Mouse (Mus musculus): ENCODE measurements around the gene Stk11. TPM values are rescaled to one million over a fixed set of nuclear protein-coding genes. Genes with fewer than 3 reads are reported as not detected.

Gene Stk11
- total and polyA plus RNA-seq, 2 experiments from 2014 or later = 14.8 to 77.8 TPM

DNA sequence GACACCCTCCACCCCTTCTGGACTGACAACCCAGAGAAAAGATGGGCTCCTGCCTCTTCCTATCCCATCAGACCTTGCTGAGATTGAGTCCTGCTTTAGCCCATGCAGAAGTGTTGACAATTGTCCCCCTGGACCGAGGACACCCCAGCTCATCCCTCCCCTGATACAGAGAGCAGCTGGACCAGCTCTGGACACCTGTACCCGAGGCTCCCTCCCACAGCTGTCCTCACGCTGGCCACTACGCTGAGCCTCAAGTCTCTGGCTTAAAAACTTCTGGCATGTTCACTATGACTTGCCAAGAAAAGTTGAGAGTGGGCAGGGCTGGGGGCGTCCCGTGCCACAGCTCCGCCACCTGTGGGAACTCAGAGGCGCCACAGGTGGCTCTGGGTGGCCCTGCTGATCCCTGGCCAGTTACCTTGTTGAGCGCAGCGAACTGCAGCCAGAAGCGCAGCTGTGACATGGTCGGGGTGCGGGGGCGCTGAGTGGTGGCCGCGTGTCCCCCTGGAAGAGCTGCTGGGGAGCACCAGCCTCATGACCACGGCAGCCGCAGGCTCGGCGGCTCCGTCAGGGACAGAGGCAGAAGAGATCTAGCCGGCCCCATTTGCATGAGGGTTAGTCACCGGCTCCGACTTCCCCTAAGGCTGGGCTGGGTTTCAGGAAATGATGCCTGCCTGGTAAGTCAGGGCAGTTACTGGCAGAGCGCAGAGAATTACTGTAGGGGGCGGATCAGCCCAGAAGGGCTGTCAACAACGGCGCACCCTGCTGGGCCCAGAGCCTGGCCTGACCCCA lies 40.6 kb upstream of the Stk11 start:
- H3K36me3 ChIP-seq (ENCODE audit: insufficient read depth) = peaks cover 19% of the 10 kb centered on the region; the same call in 1 of the 2 replicates
- H3K4me3 ChIP-seq (ENCODE audit: low read depth, low read length) = no peak overlapping the region
- H3K9ac ChIP-seq = no peak overlapping the region
- 0 out of 2 replicates have a peak, but pooled peaks have one; percentile 29 for ATAC-seq
- H3K9me3 ChIP-seq (ENCODE audit: low read length) = no peaks in the 10 kb centered on the region
- no peak for DNase-seq
- H3K4me2 ChIP-seq (ENCODE audit: low read depth) = peak overlapping the region; percentile 15; the same call in 1 of the 2 replicates
- WGBS = 26% methylated on average over 28 of the region's 28 CpGs
- no peaks in the 10 kb centered on the region for H3K27me3 ChIP-seq (ENCODE audit: insufficient read depth, low read length)
- H3K27ac ChIP-seq (ENCODE audit: low read depth, low read length) = no peak overlapping the region
- no peak for TF ChIP-seq CTCF (IDR thresholded peaks at IDR 0.05; ENCODE audit: low read depth)
- no peaks in the 10 kb centered on the region for H3K4me1 ChIP-seq (ENCODE audit: insufficient read depth)

DNA sequence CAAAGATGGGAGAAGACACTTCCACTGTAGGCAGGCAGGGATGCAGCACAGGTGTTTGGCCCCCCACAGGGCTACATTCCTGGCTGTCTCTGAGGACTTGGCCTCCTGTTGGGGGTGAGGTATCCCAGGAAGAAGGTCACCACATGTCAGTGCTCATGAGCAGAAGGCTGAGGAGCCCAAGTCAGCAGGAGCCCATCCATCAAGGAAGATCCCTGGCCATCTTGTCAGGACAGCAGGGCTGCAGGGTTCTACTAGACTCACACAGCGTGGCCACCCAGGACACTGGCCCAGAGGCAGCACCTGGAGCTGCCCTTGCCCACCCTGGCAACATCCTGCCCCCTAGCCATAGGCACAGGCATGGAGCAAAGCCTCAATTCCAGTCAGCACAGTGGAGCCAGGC lies 39.7 kb upstream of the Stk11 start:
- Histone ChIP-seq H3K4me2 (ENCODE audit: low read depth) (no peak overlapping the region), H3K27me3 (ENCODE audit: insufficient read depth, low read length) (no peaks in the 10 kb centered on the region), H3K9ac (no peak overlapping the region), H3K9me3 (ENCODE audit: low read length) (no peaks in the 10 kb centered on the region), H3K27ac (ENCODE audit: low read depth, low read length) (no peak overlapping the region), H3K4me1 (ENCODE audit: insufficient read depth) (no peaks in the 10 kb centered on the region), H3K4me3 (ENCODE audit: low read depth, low read length) (no peak overlapping the region), H3K36me3 (ENCODE audit: insufficient read depth) (peaks cover 26% of the 10 kb centered on the region)
- DNase-seq (no peak), ATAC-seq (no peak)
- 43% methylated on average over 1 of the region's 1 CpGs for WGBS
- no peak for TF ChIP-seq CTCF (IDR thresholded peaks at IDR 0.05; ENCODE audit: low read depth)

DNA sequence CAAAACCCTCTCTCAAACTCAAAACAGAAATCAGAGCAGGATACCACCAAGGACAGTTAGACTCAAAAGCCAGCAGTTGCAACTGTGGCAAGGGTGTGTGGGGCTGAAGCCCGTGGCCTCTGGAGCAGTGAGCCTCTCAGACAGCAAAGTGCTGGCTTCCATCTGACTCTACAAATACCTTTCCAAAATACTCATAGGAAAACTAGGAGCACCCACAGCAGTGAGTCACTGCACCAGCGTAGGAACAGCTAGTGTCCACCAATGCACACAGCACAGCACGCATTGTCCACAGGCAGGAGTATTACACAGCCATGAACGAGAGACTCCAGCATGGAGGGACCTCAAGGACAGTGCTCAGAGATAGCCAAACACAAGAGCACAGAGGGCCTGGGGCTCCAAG lies 39.2 kb upstream of the Stk11 start:
- no peak overlapping the region for H3K27ac ChIP-seq (ENCODE audit: low read depth, low read length)
- no peak for ATAC-seq
- TF ChIP-seq CTCF (IDR thresholded peaks at IDR 0.05; ENCODE audit: low read depth) = no peak
- H3K9me3 ChIP-seq (ENCODE audit: low read length) = no peaks in the 10 kb centered on the region
- DNase-seq = no peak
- no peaks in the 10 kb centered on the region for H3K27me3 ChIP-seq (ENCODE audit: insufficient read depth, low read length)
- H3K4me2 ChIP-seq (ENCODE audit: low read depth) = no peak overlapping the region
- H3K4me1 ChIP-seq (ENCODE audit: insufficient read depth) = no peaks in the 10 kb centered on the region
- H3K4me3 ChIP-seq (ENCODE audit: low read depth, low read length) = no peak overlapping the region
- 91% methylated on average over 4 of the region's 4 CpGs for WGBS
- no peak overlapping the region for H3K9ac ChIP-seq
- peaks cover 31% of the 10 kb centered on the region for H3K36me3 ChIP-seq (ENCODE audit: insufficient read depth)

DNA sequence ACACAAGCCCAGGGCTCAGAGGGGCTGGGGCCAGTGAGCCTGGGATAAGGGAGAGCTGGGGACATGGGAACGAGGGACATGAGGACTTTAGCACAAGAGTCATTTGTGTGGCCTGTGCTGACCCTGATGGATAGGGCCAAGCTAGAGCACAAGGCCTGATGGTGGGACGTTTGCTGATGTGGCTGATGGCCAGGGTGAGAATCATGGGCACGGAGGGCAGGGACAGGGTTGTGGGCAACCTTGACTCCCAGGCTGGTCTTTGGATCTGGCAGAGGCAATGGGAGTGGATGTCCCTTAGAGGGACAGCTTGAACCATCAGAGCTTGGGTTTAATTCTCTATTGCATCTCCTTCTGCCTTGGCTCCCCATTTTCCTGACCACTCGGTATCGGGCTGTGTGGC lies 38.3 kb upstream of the Stk11 start:
- no peak overlapping the region for H3K4me3 ChIP-seq (ENCODE audit: low read depth, low read length)
- H3K27me3 ChIP-seq (ENCODE audit: insufficient read depth, low read length) = no peaks in the 10 kb centered on the region
- 95% methylated on average over 5 of the region's 5 CpGs for WGBS
- no peak overlapping the region for H3K4me2 ChIP-seq (ENCODE audit: low read depth)
- H3K36me3 ChIP-seq (ENCODE audit: insufficient read depth) = peaks cover 40% of the 10 kb centered on the region
- no peaks in the 10 kb centered on the region for H3K4me1 ChIP-seq (ENCODE audit: insufficient read depth)
- TF ChIP-seq CTCF (IDR thresholded peaks at IDR 0.05; ENCODE audit: low read depth) = no peak
- no peak for ATAC-seq
- no peaks in the 10 kb centered on the region for H3K9me3 ChIP-seq (ENCODE audit: low read length)
- DNase-seq = no peak
- no peak overlapping the region for H3K27ac ChIP-seq (ENCODE audit: low read depth, low read length)
- H3K9ac ChIP-seq = no peak overlapping the region

DNA sequence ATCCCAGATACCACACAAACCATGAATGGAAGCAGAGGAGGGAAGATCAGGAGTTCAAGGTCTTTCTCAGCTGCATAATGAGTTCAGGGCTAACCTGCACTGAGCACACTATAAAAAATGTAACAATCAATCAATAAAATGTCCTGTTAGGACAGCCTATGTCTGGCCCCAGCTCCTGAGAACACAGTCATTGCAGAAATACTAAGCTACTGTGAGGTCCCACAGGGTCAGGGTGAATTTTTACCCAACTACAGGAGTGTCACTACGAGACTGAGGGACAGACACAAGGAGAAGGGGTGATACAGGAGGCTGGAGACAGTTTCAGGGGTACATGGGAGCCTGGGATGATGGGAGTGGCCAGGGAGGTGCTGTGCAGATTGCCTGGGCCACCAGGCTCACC lies 37.2 kb upstream of the Stk11 start:
- DNase-seq = no peak
- no peak for TF ChIP-seq CTCF (IDR thresholded peaks at IDR 0.05; ENCODE audit: low read depth)
- H3K9me3 ChIP-seq (ENCODE audit: low read length) = no peaks in the 10 kb centered on the region
- H3K9ac ChIP-seq = no peak overlapping the region
- WGBS = 71% methylated on average over 1 of the region's 1 CpGs
- no peak overlapping the region for H3K27ac ChIP-seq (ENCODE audit: low read depth, low read length)
- H3K4me2 ChIP-seq (ENCODE audit: low read depth) = no peak overlapping the region
- H3K4me3 ChIP-seq (ENCODE audit: low read depth, low read length) = no peak overlapping the region
- no peaks in the 10 kb centered on the region for H3K27me3 ChIP-seq (ENCODE audit: insufficient read depth, low read length)
- no peaks in the 10 kb centered on the region for H3K4me1 ChIP-seq (ENCODE audit: insufficient read depth)
- H3K36me3 ChIP-seq (ENCODE audit: insufficient read depth) = peaks cover 49% of the 10 kb centered on the region
- ATAC-seq = no peak

DNA sequence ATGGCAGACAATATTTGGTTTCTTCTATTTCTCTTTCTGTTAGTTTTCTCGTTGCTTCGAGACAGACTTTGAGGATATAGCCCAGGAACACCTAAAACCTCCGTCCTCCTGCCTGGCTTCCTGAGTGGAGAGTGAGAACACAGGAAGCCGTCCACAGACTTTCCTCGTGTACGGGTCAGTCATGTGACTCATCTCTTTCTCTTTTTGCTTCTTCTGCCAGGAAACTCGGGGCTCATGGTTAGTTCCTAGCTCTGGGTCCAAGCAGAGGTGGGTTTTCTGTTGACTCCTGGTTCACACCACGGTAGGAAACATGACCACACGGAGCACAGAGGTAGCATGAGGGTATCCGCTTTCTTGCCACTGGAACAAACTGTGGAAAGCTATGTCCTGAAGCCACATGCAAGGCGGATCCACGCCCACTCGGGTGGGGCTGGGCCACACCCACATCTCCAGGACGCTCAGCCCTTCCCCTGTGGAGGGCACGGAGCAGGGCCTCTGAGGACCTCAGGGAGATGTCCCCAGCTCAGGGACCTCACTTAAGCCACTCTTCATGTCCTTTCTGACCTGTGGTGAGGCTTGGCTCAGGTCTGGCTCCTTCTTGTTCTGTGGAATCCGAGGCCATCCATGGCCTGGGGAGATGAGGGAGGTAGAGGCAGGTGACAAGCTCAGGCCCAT lies 35.1 kb upstream of the Stk11 start:
- H3K4me3 ChIP-seq (ENCODE audit: low read depth, low read length) = no peak overlapping the region
- no peak overlapping the region for H3K4me2 ChIP-seq (ENCODE audit: low read depth)
- DNase-seq (no peak), ATAC-seq (no peak)
- H3K27ac ChIP-seq (ENCODE audit: low read depth, low read length) = no peak overlapping the region
- no peak overlapping the region for H3K9ac ChIP-seq
- H3K36me3 ChIP-seq (ENCODE audit: insufficient read depth) = peaks cover 58% of the 10 kb centered on the region
- no peaks in the 10 kb centered on the region for H3K27me3 ChIP-seq (ENCODE audit: insufficient read depth, low read length)
- no peaks in the 10 kb centered on the region for H3K4me1 ChIP-seq (ENCODE audit: insufficient read depth)
- TF ChIP-seq CTCF (IDR thresholded peaks at IDR 0.05; ENCODE audit: low read depth) = no peak
- no peaks in the 10 kb centered on the region for H3K9me3 ChIP-seq (ENCODE audit: low read length)
- 88% methylated on average over 16 of the region's 16 CpGs for WGBS

DNA sequence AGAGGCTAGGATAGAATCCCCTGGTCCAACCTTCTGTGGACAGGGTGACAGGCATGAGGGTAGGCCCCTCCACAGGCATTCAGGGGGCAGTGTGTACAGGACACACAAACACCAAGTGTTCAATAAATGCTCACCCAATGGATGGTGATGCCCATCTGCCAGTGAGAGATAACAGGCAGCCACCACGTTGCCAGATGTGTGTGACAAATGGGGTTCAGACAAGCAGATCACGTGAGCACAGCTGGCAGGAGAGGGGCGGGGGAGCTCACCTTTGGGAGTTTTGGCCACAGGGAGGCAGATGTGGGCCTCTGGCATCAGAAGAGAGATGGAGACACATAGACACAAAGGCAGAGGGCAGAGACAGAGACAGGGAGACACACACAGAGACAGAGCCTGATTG lies 34.5 kb upstream of the Stk11 start:
- no peak overlapping the region for H3K9ac ChIP-seq
- H3K4me1 ChIP-seq (ENCODE audit: insufficient read depth) = no peaks in the 10 kb centered on the region
- DNase-seq (no peak), ATAC-seq (no peak)
- no peak overlapping the region for H3K4me3 ChIP-seq (ENCODE audit: low read depth, low read length)
- no peak for TF ChIP-seq CTCF (IDR thresholded peaks at IDR 0.05; ENCODE audit: low read depth)
- WGBS = 81% methylated on average over 3 of the region's 3 CpGs
- peaks cover 58% of the 10 kb centered on the region for H3K36me3 ChIP-seq (ENCODE audit: insufficient read depth)
- no peaks in the 10 kb centered on the region for H3K27me3 ChIP-seq (ENCODE audit: insufficient read depth, low read length)
- H3K27ac ChIP-seq (ENCODE audit: low read depth, low read length) = no peak overlapping the region
- H3K4me2 ChIP-seq (ENCODE audit: low read depth) = no peak overlapping the region
- no peaks in the 10 kb centered on the region for H3K9me3 ChIP-seq (ENCODE audit: low read length)

Data from forebrain, postnatal 0 days (tissue).